Mouse (Mus musculus): ENCODE data around the gene Tmem248.

- TF ChIP-seq CTCF (IDR thresholded peaks at IDR 0.05; ENCODE audit: low read depth, low read length) (no peak), GATA1 (IDR thresholded peaks at IDR 0.05; ENCODE audit: borderline replicate concordance, low read length) (no peak), TAL1 (conservative IDR thresholded peaks at IDR 0.05; ENCODE audit: low read depth, low read length) (no peak), GATA2 (IDR thresholded peaks at IDR 0.05; ENCODE audit: borderline replicate concordance, low read depth, low read length) (no peak)
Observed at GRCm38 (mm10) chr5:130247823-130248222, 30.9 kb downstream of the Tmem248 start.
